Mouse (Mus musculus): Measurements from ENCODE around the gene Ybx2. TPM values are rescaled to one million over a fixed set of nuclear protein-coding genes. Genes with fewer than 3 reads are reported as not detected.

The Ybx2 gene
- total and polyA plus RNA-seq, 3 experiments: 0.25 to 0.39 TPM; not detected in 1

DNA sequence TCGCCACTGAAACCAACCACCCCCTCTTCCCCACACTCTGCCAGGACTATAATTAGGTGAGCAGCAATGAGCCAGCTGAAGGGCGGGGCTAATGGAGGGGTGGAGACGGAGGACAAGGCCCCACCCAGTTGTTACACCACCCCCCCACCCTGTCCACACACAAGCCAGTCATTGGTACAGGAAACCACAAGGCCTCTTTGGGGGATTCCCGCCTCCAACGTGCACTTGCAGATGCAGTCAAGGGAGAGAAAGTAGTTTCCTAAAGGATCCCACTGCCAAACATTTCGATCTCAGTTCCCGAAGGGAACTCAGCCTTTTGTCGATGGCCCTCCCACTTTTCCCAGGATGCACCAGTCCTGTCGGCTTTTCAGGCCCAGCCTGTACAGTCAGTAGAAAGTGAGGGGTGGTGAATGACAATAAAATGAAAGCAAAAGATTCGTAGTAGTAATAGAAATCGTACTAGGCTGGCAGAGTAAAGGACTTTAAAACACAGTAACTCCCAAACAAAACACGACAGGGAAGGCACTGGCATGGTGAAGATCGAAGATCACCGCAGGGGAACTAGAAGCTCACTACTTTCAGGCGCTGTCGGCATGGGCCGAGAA is 15.8 kb upstream of the Ybx2 start:
- peak overlapping the region; percentile 97 for H3K9ac ChIP-seq (ENCODE audit: insufficient read depth, low read depth)
- in situ Hi-C loops (cut with MboI; ENCODE audit: low pct_ligation_motif_present, low pct_unique_long_range_greater_than_20kb, low sequenced_read_pairs): loop anchor here (5.0 kb wide), 1 partner anchor 37 kb away; the partner anchor contains the start of gene Kctd11
- TF ChIP-seq UBTF (IDR thresholded peaks at IDR 0.05; ENCODE audit: low read depth, low read length) (no peak; the same call in 1 of the 2 replicates), CHD2 (IDR thresholded peaks at IDR 0.05; ENCODE audit: low read length) (peak; percentile 75), EP300 (IDR thresholded peaks at IDR 0.05; ENCODE audit: low read length) (no peak), ZKSCAN1 (IDR thresholded peaks at IDR 0.05; ENCODE audit: borderline replicate concordance, low read depth, low read length) (no peak), TCF12 (IDR thresholded peaks at IDR 0.05; ENCODE audit: low read depth, low read length) (peak; percentile 82), USF1 (IDR thresholded peaks at IDR 0.05; ENCODE audit: low read depth, low read length) (no peak), ZNF384 (IDR thresholded peaks at IDR 0.05; ENCODE audit: low read depth, low read length) (no peak), MAX (IDR thresholded peaks at IDR 0.05; ENCODE audit: low read length) (peak; percentile 87), MAZ (IDR thresholded peaks at IDR 0.05; ENCODE audit: low read depth, low read length) (peak; percentile 98), RCOR1 (conservative IDR thresholded peaks at IDR 0.05; ENCODE audit: low read depth, low read length) (0 out of 2 replicates have a peak, but pooled peaks have one; percentile 32), NRF1 (IDR thresholded peaks at IDR 0.05; ENCODE audit: low read depth, low read length) (peak; percentile 35), SIN3A (IDR thresholded peaks at IDR 0.05; ENCODE audit: low read length) (peak; percentile 97), BHLHE40 (IDR thresholded peaks at IDR 0.05; ENCODE audit: low read depth, low read length) (peak; percentile 89), POLR2AphosphoS2 (IDR thresholded peaks at IDR 0.05; ENCODE audit: low read depth, low read length) (peak; percentile 83), CHD1 (IDR thresholded peaks at IDR 0.05; ENCODE audit: low read depth, low read length) (no peak), JUN (IDR thresholded peaks at IDR 0.05; ENCODE audit: insufficient read depth, low read depth, low read length) (no peak), GABPA (IDR thresholded peaks at IDR 0.05; ENCODE audit: insufficient replicate concordance, low read depth, low read length) (no peak), ZC3H11A (IDR thresholded peaks at IDR 0.05; ENCODE audit: low read depth, low read length) (no peak), POLR2A (IDR thresholded peaks at IDR 0.05; ENCODE audit: low read depth, low read length) (peak; percentile 87), MAFK (IDR thresholded peaks at IDR 0.05; ENCODE audit: insufficient replicate concordance, low read length) (no peak; the same call in 1 of the 2 replicates), IRF4 (IDR thresholded peaks at IDR 0.05; ENCODE audit: low read depth, low read length) (peak; percentile 81; the same call in 1 of the 2 replicates), MYC (IDR thresholded peaks at IDR 0.05; ENCODE audit: low read depth, low read length) (peak; percentile 96), RAD21 (IDR thresholded peaks at IDR 0.05; ENCODE audit: low read depth, low read length) (no peak), ELF1 (IDR thresholded peaks at IDR 0.05; ENCODE audit: low read depth, low read length) (0 out of 2 replicates have a peak, but pooled peaks have one; percentile 40), ZMIZ1 (IDR thresholded peaks at IDR 0.05; ENCODE audit: low read depth, low read length) (no peak), TBP (conservative IDR thresholded peaks at IDR 0.05; ENCODE audit: low read depth, low read length) (peak; percentile 91), E2F4 (IDR thresholded peaks at IDR 0.05; ENCODE audit: insufficient replicate concordance, low read depth, low read length) (0 out of 2 replicates have a peak, but pooled peaks have one; percentile 43), USF2 (conservative IDR thresholded peaks at IDR 0.05; ENCODE audit: low read depth, low read length) (no peak; the same call in 1 of the 2 replicates), ETS1 (conservative IDR thresholded peaks at IDR 0.05; ENCODE audit: low read depth, low read length) (peak; percentile 86), KAT2A (IDR thresholded peaks at IDR 0.05; ENCODE audit: insufficient replicate concordance, low read length) (no peak), HCFC1 (IDR thresholded peaks at IDR 0.05; ENCODE audit: low read depth, low read length) (peak; percentile 65; the same call in 1 of the 2 replicates), NELFE (IDR thresholded peaks at IDR 0.05; ENCODE audit: low read depth, low read length) (peak; percentile 43), CTCF (conservative IDR thresholded peaks at IDR 0.05 in 1 of 2, IDR thresholded peaks at IDR 0.05 in 1 of 2; ENCODE audit: low read depth in 2 of 2, low read length in 2 of 2) (no peak), SMC3 (IDR thresholded peaks at IDR 0.05; ENCODE audit: low read depth, low read length) (no peak), MXI1 (IDR thresholded peaks at IDR 0.05; ENCODE audit: low read depth, low read length) (peak; percentile 89), MEF2A (IDR thresholded peaks at IDR 0.05; ENCODE audit: borderline replicate concordance, low read depth, low read length) (peak; percentile 83), PAX5 (IDR thresholded peaks at IDR 0.05; ENCODE audit: low read length) (no peak), JUND (conservative IDR thresholded peaks at IDR 0.05; ENCODE audit: low read depth, low read length) (no peak)
- H3K36me3 ChIP-seq (replicated peaks in 1 of 2; ENCODE audit: control insufficient read depth in 1 of 2, insufficient read depth in 1 of 2, low read length in 1 of 2): peaks cover 41 to 47% of the 10 kb centered on the region in 2 experiments
- H3K4me3 ChIP-seq (replicated peaks in 1 of 3; ENCODE audit: low read depth in 2 of 3, low read length in 2 of 3, poor library complexity in 1 of 3): peak overlapping the region; percentile 90 to 99 (median 95)
- H3K79me2 ChIP-seq (replicated peaks; ENCODE audit: control insufficient read depth, extremely low read depth, insufficient read depth, poor library complexity, severe bottlenecking): peaks cover 51% of the 10 kb centered on the region
- H3K9me3 ChIP-seq (replicated peaks; ENCODE audit: low read length): no peaks in the 10 kb centered on the region
- peak overlapping the region; percentile 89 for H3K27ac ChIP-seq (ENCODE audit: insufficient read depth, low read depth)
- peaks cover 17 to 57% of the 10 kb centered on the region in 2 experiments for H3K4me1 ChIP-seq (ENCODE audit: control insufficient read depth in 1 of 2, insufficient read depth in 2 of 2)
- peak overlapping the region; percentile 67 for H3K4me2 ChIP-seq (ENCODE audit: insufficient read depth, low read depth, poor library complexity, severe bottlenecking)
- peak; percentile 98 for DNase-seq (ENCODE audit: extremely low read depth)
- dilution Hi-C loops (cut with MboI; ENCODE audit: extremely low pct_ligation_motif_present, extremely low pct_unique_long_range_greater_than_20kb, low sequenced_read_pairs): no loop called here
- no peaks in the 10 kb centered on the region for H3K27me3 ChIP-seq (replicated peaks)

Measured in CH12.LX (cell line).